Comparison of ENCODE assay signal across 9 mouse cellular contexts in the genomic region with DNA sequence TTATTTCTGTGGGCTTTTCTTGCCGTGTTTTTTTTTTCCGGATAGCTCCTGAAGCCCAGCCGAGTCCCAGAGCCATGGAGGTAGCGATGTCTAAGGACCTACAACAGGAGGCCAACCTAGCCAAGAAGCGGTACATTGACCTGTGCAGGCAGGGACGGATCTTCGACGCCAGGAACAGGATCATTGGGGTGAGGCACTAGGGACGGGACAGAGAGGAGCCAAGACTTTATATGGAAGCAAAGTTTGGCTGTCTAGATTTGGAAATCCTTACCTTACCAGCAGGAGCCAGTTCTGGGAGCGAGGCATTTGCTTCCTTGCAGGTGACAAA. TPM values are rescaled to one million over a fixed set of nuclear protein-coding genes. Genes with fewer than 3 reads are reported as not detected.
DNase-seq lines count a peak whose midpoint lies in the region; ATAC-seq and TF ChIP-seq lines count a peak whose summit lies in the region.
"Had no signal": no experiment of that assay in that cellular context is flagged by ENCODE, and none has a peak within 500 bp of the region (broad histone marks: within the 10 kb centered on the region; RNA-seq: fewer than 3 reads in every experiment).

No protein-coding gene starts in this region.

- H3K9ac ChIP-seq in lung, embryonic 15.5 days, result peak overlapping the region; percentile 0; the same call in 1 of the 2 replicates
- H3K9ac ChIP-seq in forebrain, embryonic 15.5 days (replicated peaks), result peak overlapping the region; percentile 4; the same call in 1 of the 2 replicates
- peak overlapping the region; percentile 59 for H3K9ac ChIP-seq in limb, embryonic 13.5 days

- H3K27ac ChIP-seq in lung, embryonic 15.5 days, result no peak overlapping the region
- no peak overlapping the region for H3K27ac ChIP-seq in forebrain, embryonic 15.5 days (replicated peaks)
- H3K27ac ChIP-seq in limb, embryonic 13.5 days, result no peak overlapping the region
- no peak overlapping the region for H3K27ac ChIP-seq in olfactory bulb, adult 2 months (ENCODE audit: insufficient read depth, low read depth, low read length)
- H3K27ac ChIP-seq: heart, adult 2 months had no signal

- H3K4me3 ChIP-seq in lung, embryonic 15.5 days, result peak overlapping the region; percentile 34
- peak overlapping the region; percentile 35 for H3K4me3 ChIP-seq in forebrain, embryonic 15.5 days
- H3K4me3 ChIP-seq in limb, embryonic 13.5 days, result peak overlapping the region; percentile 45
- peak overlapping the region; percentile 41 for H3K4me3 ChIP-seq in olfactory bulb, adult 2 months (ENCODE audit: insufficient read depth, low read depth, low read length)
- H3K4me3 ChIP-seq: heart, adult 2 months had no signal

- H3K27me3 ChIP-seq in lung, embryonic 15.5 days, result no peaks in the 10 kb centered on the region
- 0 out of 2 replicates have a peak, but pooled peaks cover 4% of the 10 kb centered on the region for H3K27me3 ChIP-seq in forebrain, embryonic 15.5 days
- peaks cover 10% of the 10 kb centered on the region; the same call in 1 of the 2 replicates for H3K27me3 ChIP-seq in limb, embryonic 13.5 days

- no peak for DNase-seq in lung, postnatal 25 days (ENCODE audit: low spot score)
- DNase-seq in frontal cortex, postnatal 10 days (ENCODE audit: low spot score in 2 of 2), result no peak
- no peak for DNase-seq in layer of hippocampus, postnatal 25 days (ENCODE audit: extremely low spot score in 1 of 2, low spot score in 1 of 2)
- no peak for DNase-seq in embryo, embryonic 11 days

- H3K9me3 ChIP-seq in lung, embryonic 15.5 days, result no peaks in the 10 kb centered on the region
- H3K9me3 ChIP-seq in forebrain, embryonic 15.5 days, result no peaks in the 10 kb centered on the region
- no peaks in the 10 kb centered on the region for H3K9me3 ChIP-seq in limb, embryonic 13.5 days

- no peak for TF ChIP-seq POLR2A in olfactory bulb, adult 2 months (IDR thresholded peaks at IDR 0.05; ENCODE audit: insufficient read depth, low read depth, low read length)

- peak overlapping the region; percentile 61 for H3K4me2 ChIP-seq in lung, embryonic 15.5 days
- peak overlapping the region; percentile 59 for H3K4me2 ChIP-seq in forebrain, embryonic 15.5 days (replicated peaks)
- peak overlapping the region; percentile 70 for H3K4me2 ChIP-seq in limb, embryonic 13.5 days (replicated peaks)

- ATAC-seq in lung, embryonic 15.5 days (ENCODE audit: borderline replicate concordance, extremely low read depth, low FRiP score, low TSS enrichment), result no peak
- ATAC-seq in forebrain, embryonic 15.5 days (replicated peaks), result peak; percentile 23; the same call in 1 of the 2 replicates
- no peak for ATAC-seq in limb, embryonic 13.5 days (ENCODE audit: low FRiP score, low read depth)

- TF ChIP-seq CTCF in olfactory bulb, adult 2 months (IDR thresholded peaks at IDR 0.05; ENCODE audit: insufficient read depth, low read depth, low read length), result no peak

- H3K4me1 ChIP-seq in lung, embryonic 15.5 days, result peaks cover 10% of the 10 kb centered on the region
- peaks cover 5% of the 10 kb centered on the region for H3K4me1 ChIP-seq in forebrain, embryonic 15.5 days
- H3K4me1 ChIP-seq in limb, embryonic 13.5 days, result peaks cover 9% of the 10 kb centered on the region
- H3K4me1 ChIP-seq in olfactory bulb, adult 2 months (ENCODE audit: control insufficient read depth, insufficient read depth, low read length), result peaks cover 9% of the 10 kb centered on the region

- 15% methylated on average over 10 of the region's 10 CpGs for WGBS in lung, embryonic 15.5 days
- WGBS in forebrain, embryonic 15.5 days, result 20% methylated on average over 10 of the region's 10 CpGs
- 17% methylated on average over 10 of the region's 10 CpGs for WGBS in limb, embryonic 13.5 days
- 19% methylated on average over 10 of the region's 10 CpGs for WGBS in olfactory bulb, adult 2 months

- no peaks in the 10 kb centered on the region for H3K36me3 ChIP-seq in lung, embryonic 15.5 days
- no peaks in the 10 kb centered on the region for H3K36me3 ChIP-seq in forebrain, embryonic 15.5 days
- no peaks in the 10 kb centered on the region for H3K36me3 ChIP-seq in limb, embryonic 13.5 days

RNA-seq across cellular contexts. Expression of gene Ribc2, which starts 0.3 kb away (rescaled TPM):
- polyA plus RNA-seq in lung, embryonic 15.5 days (2015; fragmentation: Nextera tagmentation; extraction: Ambion mirVana), result 0.39 and 0.49 TPM in 2 replicates
- polyA plus RNA-seq in forebrain, embryonic 15.5 days (2015; fragmentation: Nextera tagmentation; extraction: Ambion mirVana), result 0.59 TPM in 2 replicates
- 0.83 and 1.3 TPM in 2 replicates for polyA plus RNA-seq in limb, embryonic 13.5 days (2015; fragmentation: Nextera tagmentation; extraction: Ambion mirVana)
- not detected in 2 replicates for polyA plus RNA-seq in olfactory bulb, adult 2 months (2012; ENCODE audit: insufficient read depth, insufficient read length, low replicate concordance, missing spikeins)
- total RNA-seq in layer of hippocampus, postnatal 25 days (2021), result under 1 TPM in 1 of 2 experiments, not detected in 1; 0.52 TPM
- total RNA-seq: heart, adult 2 months had no signal

RNA-seq across cellular contexts. Expression of gene Smc1b, which starts 0.4 kb away (rescaled TPM):
- 0.21 and 0.39 TPM in 2 replicates for polyA plus RNA-seq in lung, embryonic 15.5 days (2015; fragmentation: Nextera tagmentation; extraction: Ambion mirVana)
- polyA plus RNA-seq in forebrain, embryonic 15.5 days (2015; fragmentation: Nextera tagmentation; extraction: Ambion mirVana), result 0.13 and 0.15 TPM in 2 replicates
- 0.18 and 0.24 TPM in 2 replicates for polyA plus RNA-seq in limb, embryonic 13.5 days (2015; fragmentation: Nextera tagmentation; extraction: Ambion mirVana)
- not detected in 2 replicates for polyA plus RNA-seq in olfactory bulb, adult 2 months (2012; ENCODE audit: insufficient read depth, insufficient read length, low replicate concordance, missing spikeins)
- total RNA-seq in layer of hippocampus, postnatal 25 days (2021), result under 1 TPM in 1 of 2 experiments, not detected in 1; 0.16 TPM
- total RNA-seq: heart, adult 2 months had no signal
- polyA plus RNA-seq: heart, adult 2 months had no signal

Comparison
In these comparisons a context has a peak if more than half of its experiments do, and no peak if none do; other contexts are left out.
1. H3K9ac ChIP-seq: peak in every context shown above with its lines; median percentile 59 in limb, embryonic 13.5 days; 4 in forebrain, embryonic 15.5 days; 0 in lung, embryonic 15.5 days.